In the genomic region with DNA sequence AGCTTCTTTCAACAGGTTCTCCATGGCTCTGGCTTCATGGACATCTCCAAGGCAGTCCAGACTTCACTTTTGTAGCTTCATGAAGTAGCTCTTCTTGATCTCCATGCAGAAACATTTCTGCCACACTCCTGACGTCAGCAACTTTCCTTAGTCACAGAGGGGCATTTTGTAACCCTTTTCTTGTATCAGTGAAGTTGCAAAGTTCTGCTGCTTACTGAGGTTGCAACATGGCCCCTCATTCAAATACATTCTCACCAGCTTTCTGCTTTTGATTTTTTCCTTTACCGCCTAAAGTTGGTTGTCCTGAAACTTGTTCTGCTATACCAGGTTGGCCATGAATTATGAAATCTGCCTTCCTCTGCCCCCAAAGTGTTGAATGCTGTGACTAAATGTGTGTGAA, we compare ENCODE assay signal across 21 mouse cellular contexts.
"Had no signal": no experiment of that assay in that cellular context is flagged by ENCODE, and none has a peak within 500 bp of the region (broad histone marks: within the 10 kb centered on the region; RNA-seq: fewer than 3 reads in every experiment).

No protein-coding gene starts in this region.

- ATAC-seq: forebrain, embryonic 13.5 days; forebrain, embryonic 14.5 days; forebrain, embryonic 15.5 days; forebrain, embryonic 16.5 days; forebrain, postnatal 0 days had no signal

- DNase-seq: cerebellum, adult 8-10 months; cerebellum, adult 9-10 months; cerebellum, adult 9-11 months; cerebellum, postnatal 10 days; cerebellum, postnatal 14 days; cerebellum, postnatal 25 days; cerebellum, postnatal 36 days; embryo, embryonic 11 days; forebrain, postnatal 0 days; gastrocnemius, adult 2 months; gastrocnemius, postnatal 10 days; gastrocnemius, postnatal 14 days; gastrocnemius, postnatal 25 days; gastrocnemius, postnatal 36 days; heart, adult 11 months; heart, adult 18-20 months; heart, adult 2 months had no signal
